Mouse (Mus musculus): Measurements from ENCODE around the gene Negr1.

Gene Negr1

GRCm38 (mm10) chr3:157232723-157233122 lies 671.1 kb downstream of the Negr1 start:
- DNase-seq = peak; percentile 72

GRCm38 (mm10) chr3:157240240-157240639 lies 678.6 kb downstream of the Negr1 start:
- no peak for DNase-seq

GRCm38 (mm10) chr3:157255446-157255845 lies 693.9 kb downstream of the Negr1 start:
- no peak for DNase-seq

- DNase-seq = peak; percentile 26
These were observed 694.3 kb downstream of the Negr1 start for GRCm38 (mm10) chr3:157255863-157256262.

GRCm38 (mm10) chr3:157268742-157269141 lies 707.1 kb downstream of the Negr1 start:
- no peak for DNase-seq

- peak; percentile 34 for DNase-seq
These were observed 710.8 kb downstream of the Negr1 start for GRCm38 (mm10) chr3:157272379-157272778.

- DNase-seq = no peak
These were observed 712.5 kb downstream of the Negr1 start for GRCm38 (mm10) chr3:157274143-157274542.

- no peak for DNase-seq
These were observed 718.1 kb downstream of the Negr1 start for GRCm38 (mm10) chr3:157279717-157280116.

GRCm38 (mm10) chr3:157281259-157281658 lies 719.7 kb downstream of the Negr1 start:
- DNase-seq = no peak

- no peak for DNase-seq
These were observed 729.7 kb downstream of the Negr1 start for GRCm38 (mm10) chr3:157291286-157291685.

GRCm38 (mm10) chr3:157297216-157297615 lies 735.6 kb downstream of the Negr1 start:
- DNase-seq = no peak

GRCm38 (mm10) chr3:157303430-157304116 lies 742.0 kb downstream of the Negr1 start:
- DNase-seq = no peak

- no peak for DNase-seq
These were observed 759.5 kb downstream of the Negr1 start for GRCm38 (mm10) chr3:157321081-157321573.

- DNase-seq = no peak
These were observed 760.2 kb downstream of the Negr1 start for GRCm38 (mm10) chr3:157321834-157322233.

GRCm38 (mm10) chr3:157334169-157334568 lies 772.6 kb downstream of the Negr1 start:
- DNase-seq = no peak

GRCm38 (mm10) chr3:157349480-157349879 lies 787.9 kb downstream of the Negr1 start:
- no peak for DNase-seq

GRCm38 (mm10) chr3:157358905-157359304 lies 797.3 kb downstream of the Negr1 start:
- DNase-seq = no peak

GRCm38 (mm10) chr3:157359840-157360239 lies 798.2 kb downstream of the Negr1 start:
- no peak for DNase-seq

Measured in cerebellum, adult 9-10 months (tissue).